Mouse (Mus musculus) embryonic facial prominence, embryonic 11.5 days (tissue): ENCODE data around the gene Tbc1d16. TPM values are rescaled to one million over a fixed set of nuclear protein-coding genes. Genes with fewer than 3 reads are reported as not detected.
"Not testable (repeated sequence)": the region's sequence is repeated elsewhere in the genome, so short reads cannot be mapped to it uniquely, and the experiment has no call there.

ENCODE experiments used
- ATAC-seq: fragments of 200-750 bp; cut with Nextera tagmentation; replicated peaks from 2 replicates; pipeline ENCODE4 v1.8.0; 2017; ENCODE audit warnings: low read depth; ENCODE audit not compliant: insufficient number of reproducible peaks, low FRiP score, low TSS enrichment
- DNase-seq: peaks from one replicate; pipeline ENCODE4 v3.0.0-alpha.2; 2015; ENCODE audit warnings: low spot score
- H3K27ac ChIP-seq: fragments of 300-500 bp; sonication (generic); replicated peaks from 2 replicates; pipeline ENCODE4 v1.5.1; 2014; ENCODE audit warnings: mild to moderate bottlenecking, low read depth, low read length, control low read depth
- H3K27me3 ChIP-seq: fragments of 300-500 bp; sonication (generic); 2 replicates; pipeline ENCODE4 v1.6.1; 2014; ENCODE audit warnings: mild to moderate bottlenecking, low read length, moderate library complexity, mixed read lengths; ENCODE audit not compliant: control insufficient read depth, insufficient read depth
- H3K36me3 ChIP-seq: fragments of 300-500 bp; sonication (generic); replicated peaks from 2 replicates; pipeline ENCODE4 v1.6.1; 2014; ENCODE audit warnings: low read depth, mild to moderate bottlenecking, low read length, moderate library complexity, mixed read lengths; ENCODE audit not compliant: control insufficient read depth, insufficient read depth
- H3K4me1 ChIP-seq: fragments of 300-500 bp; sonication (generic); 2 replicates; pipeline ENCODE4 v1.6.1; 2014; ENCODE audit warnings: low read length, mixed read lengths; ENCODE audit not compliant: control insufficient read depth, insufficient read depth
- H3K4me2 ChIP-seq: fragments of 300-500 bp; sonication (generic); 2 replicates; pipeline ENCODE4 v1.6.1; 2014; ENCODE audit warnings: low read depth, mild to moderate bottlenecking, control low read depth, low read length, moderate library complexity
- H3K4me3 ChIP-seq: fragments of 300-500 bp; sonication (generic); 2 replicates; pipeline ENCODE4 v1.5.1; 2014; ENCODE audit warnings: low read depth, low read length, control low read depth
- H3K9ac ChIP-seq: fragments of 300-500 bp; sonication (generic); replicated peaks from 2 replicates; pipeline ENCODE4 v1.6.1; 2014; ENCODE audit warnings: mild to moderate bottlenecking, control low read depth, low read length
- H3K9me3 ChIP-seq: fragments of 300-500 bp; sonication (generic); replicated peaks from 2 replicates; pipeline ENCODE4 v1.6.1; 2016; ENCODE audit warnings: mild to moderate bottlenecking, low read length, inconsistent platforms, mixed read lengths; ENCODE audit not compliant: control insufficient read depth
- WGBS: fragments of 180-500 bp; shearing (Covaris S2); extraction: QIAGEN DNeasy Blood & Tissue Kit; methylation state at CpG from one replicate; pipeline ENCODE4 v1.1.7; 2014; 5-methylcytosine and 5-hydroxymethylcytosine counted together
- polyA plus RNA-seq: library from polyadenylated mRNA; unstranded; fragments of >200 nt; fragmentation: Nextera tagmentation; extraction: Ambion mirVana; gene quantifications from 2 replicates; pipeline ENCODE4 v1.2.1, GENCODE M21; 2014

The Tbc1d16 gene
- polyA plus RNA-seq, 1 experiment from 2014 or later = 9.5 TPM

GRCm38 (mm10) chr11:119264413-119264812 is 36.1 kb upstream of the Tbc1d16 start:
- H3K4me3 ChIP-seq = no peak overlapping the region
- H3K27ac ChIP-seq = no peak overlapping the region
- WGBS = 88% methylated on average over 13 of the region's 13 CpGs
- H3K9ac ChIP-seq = no peak overlapping the region
- no peak overlapping the region for H3K4me2 ChIP-seq
- DNase-seq (no peak), ATAC-seq (no peak)
- no peaks in the 10 kb centered on the region for H3K27me3 ChIP-seq
- H3K4me1 ChIP-seq = no peaks in the 10 kb centered on the region
- H3K36me3 ChIP-seq = no peaks in the 10 kb centered on the region
- no peaks in the 10 kb centered on the region for H3K9me3 ChIP-seq

GRCm38 (mm10) chr11:119259977-119260376 is 31.7 kb upstream of the Tbc1d16 start:
- Histone ChIP-seq H3K27ac (no peak overlapping the region), H3K4me3 (no peak overlapping the region), H3K9ac (no peak overlapping the region), H3K9me3 (no peaks in the 10 kb centered on the region), H3K4me1 (no peaks in the 10 kb centered on the region), H3K36me3 (no peaks in the 10 kb centered on the region), H3K27me3 (no peaks in the 10 kb centered on the region), H3K4me2 (no peak overlapping the region)
- DNase-seq (no peak), ATAC-seq (no peak)
- WGBS = 89% methylated on average over 8 of the region's 8 CpGs

GRCm38 (mm10) chr11:119258572-119259322 is 30.4 kb upstream of the Tbc1d16 start:
- Histone ChIP-seq H3K9ac (no peak overlapping the region; the same call in 1 of the 2 replicates), H3K27ac (no peak overlapping the region), H3K36me3 (no peaks in the 10 kb centered on the region), H3K4me2 (peak overlapping the region; percentile 29), H3K4me1 (no peaks in the 10 kb centered on the region), H3K27me3 (no peaks in the 10 kb centered on the region), H3K4me3 (no peak overlapping the region), H3K9me3 (no peaks in the 10 kb centered on the region)
- WGBS = 62% methylated on average over 23 of the region's 23 CpGs
- DNase-seq (peak; percentile 53), ATAC-seq (peak; percentile 47; the same call in 1 of the 2 replicates)

GRCm38 (mm10) chr11:119258216-119258571 is 29.9 kb upstream of the Tbc1d16 start:
- no peaks in the 10 kb centered on the region for H3K27me3 ChIP-seq
- DNase-seq (no peak), ATAC-seq (no peak)
- H3K9me3 ChIP-seq = no peaks in the 10 kb centered on the region
- H3K36me3 ChIP-seq = no peaks in the 10 kb centered on the region
- no peak overlapping the region for H3K4me3 ChIP-seq
- no peaks in the 10 kb centered on the region for H3K4me1 ChIP-seq
- H3K9ac ChIP-seq = no peak overlapping the region; the same call in 1 of the 2 replicates
- 54% methylated on average over 9 of the region's 9 CpGs for WGBS
- H3K27ac ChIP-seq = no peak overlapping the region
- H3K4me2 ChIP-seq = peak overlapping the region; percentile 29

GRCm38 (mm10) chr11:119256557-119256956 is 28.3 kb upstream of the Tbc1d16 start:
- not testable (repeated sequence) for ATAC-seq, H3K9ac ChIP-seq, H3K27ac ChIP-seq, H3K4me3 ChIP-seq, H3K4me1 ChIP-seq, H3K27me3 ChIP-seq, DNase-seq, H3K36me3 ChIP-seq, H3K9me3 ChIP-seq, H3K4me2 ChIP-seq
- 93% methylated on average over 5 of the region's 5 CpGs for WGBS

- Histone ChIP-seq H3K27ac (no peak overlapping the region), H3K4me3 (no peak overlapping the region)
These were observed 24.7 kb upstream of the Tbc1d16 start for GRCm38 (mm10) chr11:119252854-119253541.

GRCm38 (mm10) chr11:119250998-119251397 is 22.7 kb upstream of the Tbc1d16 start:
- Histone ChIP-seq H3K4me2 (no peak overlapping the region), H3K27ac (no peak overlapping the region), H3K9me3 (no peaks in the 10 kb centered on the region), H3K9ac (no peak overlapping the region), H3K4me3 (no peak overlapping the region), H3K4me1 (0 out of 2 replicates have a peak, but pooled peaks cover 3% of the 10 kb centered on the region), H3K27me3 (no peaks in the 10 kb centered on the region), H3K36me3 (no peaks in the 10 kb centered on the region)
- WGBS = 54% methylated on average over 17 of the region's 17 CpGs
- no peak for DNase-seq
- no peak for ATAC-seq

More at GRCm38 (mm10) chr11:119252854-119253541, 24.7 kb upstream of the Tbc1d16 start:
- Histone ChIP-seq H3K9ac (peak overlapping the region; percentile 22; the same call in 1 of the 2 replicates), H3K9me3 (no peaks in the 10 kb centered on the region), H3K4me2 (peak overlapping the region; percentile 21), H3K27me3 (no peaks in the 10 kb centered on the region), H3K4me1 (0 out of 2 replicates have a peak, but pooled peaks cover 3% of the 10 kb centered on the region), H3K36me3 (no peaks in the 10 kb centered on the region)
- DNase-seq = peak; percentile 80
- 5% methylated on average over 22 of the region's 22 CpGs for WGBS
- ATAC-seq = peak; percentile 63; the same call in 1 of the 2 replicates

GRCm38 (mm10) chr11:119249011-119249410 is 20.7 kb upstream of the Tbc1d16 start:
- ATAC-seq (peak; percentile 25; the same call in 1 of the 2 replicates), DNase-seq (peak; percentile 92)
- 0 out of 2 replicates have a peak, but pooled peaks cover 3% of the 10 kb centered on the region for H3K4me1 ChIP-seq
- no peak overlapping the region for H3K4me2 ChIP-seq
- H3K9ac ChIP-seq = no peak overlapping the region
- H3K4me3 ChIP-seq = no peak overlapping the region
- H3K36me3 ChIP-seq = no peaks in the 10 kb centered on the region
- no peak overlapping the region for H3K27ac ChIP-seq
- no peaks in the 10 kb centered on the region for H3K27me3 ChIP-seq
- no peaks in the 10 kb centered on the region for H3K9me3 ChIP-seq
- 28% methylated on average over 6 of the region's 6 CpGs for WGBS
